Mouse (Mus musculus) cerebellum, adult (tissue): Measurements from ENCODE around the gene Zfp600.
"Not testable (repeated sequence)": the region's sequence is repeated elsewhere in the genome, so short reads cannot be mapped to it uniquely, and the experiment has no call there.

Experiments
- ATAC-seq: cut with Nextera tagmentation; 2 replicates; pipeline ENCODE4 v1.9.2; 2017; ENCODE audit warnings: mild to moderate bottlenecking, moderate library complexity, mixed read lengths; ENCODE audit not compliant: insufficient number of reproducible peaks, low FRiP score, low TSS enrichment

The Zfp600 gene

GRCm38 (mm10) chr4:146156524-146156923 is at the start of gene Zfp600:
Zfp600 (plus strand) TSS chr4:146156824.
- ATAC-seq: not testable (repeated sequence)

- not testable (repeated sequence) for ATAC-seq
Measured at GRCm38 (mm10) chr4:146162893-146163292, 6.3 kb downstream of the Zfp600 start.

GRCm38 (mm10) chr4:146167202-146167832 is 10.7 kb downstream of the Zfp600 start:
- ATAC-seq: not testable (repeated sequence)

GRCm38 (mm10) chr4:146167879-146168532 is 11.4 kb downstream of the Zfp600 start:
- ATAC-seq: not testable (repeated sequence)

- ATAC-seq: not testable (repeated sequence)
Measured at GRCm38 (mm10) chr4:146168730-146169215, 12.1 kb downstream of the Zfp600 start.

- ATAC-seq: not testable (repeated sequence)
Measured at GRCm38 (mm10) chr4:146173378-146174226, 17.0 kb downstream of the Zfp600 start.

- not testable (repeated sequence) for ATAC-seq
Measured at GRCm38 (mm10) chr4:146204357-146204756, 47.7 kb downstream of the Zfp600 start.

GRCm38 (mm10) chr4:146239252-146240244 is 82.9 kb downstream of the Zfp600 start:
- ATAC-seq: not testable (repeated sequence)

- ATAC-seq: not testable (repeated sequence)
Measured at GRCm38 (mm10) chr4:146242119-146242518, 85.5 kb downstream of the Zfp600 start.
